Mouse (Mus musculus): ENCODE measurements around the gene Reln.

The Reln gene

GRCm38 (mm10) chr5:22307853-22308252 is 36.6 kb downstream of the Reln start:
- CTCF ChIA-PET: no interaction called here

- CTCF ChIA-PET: no interaction called here
Measured at GRCm38 (mm10) chr5:22307072-22307471, 37.4 kb downstream of the Reln start.

- CTCF ChIA-PET: no interaction called here
Measured at GRCm38 (mm10) chr5:22303709-22304108, 40.8 kb downstream of the Reln start.

- CTCF ChIA-PET: no interaction called here
Measured at GRCm38 (mm10) chr5:22302309-22302708, 42.2 kb downstream of the Reln start.

- CTCF ChIA-PET: no interaction called here
Measured at GRCm38 (mm10) chr5:22300788-22301187, 43.7 kb downstream of the Reln start.

GRCm38 (mm10) chr5:22300046-22300445 is 44.5 kb downstream of the Reln start:
- CTCF ChIA-PET: no interaction called here

- CTCF ChIA-PET: no interaction called here
Measured at GRCm38 (mm10) chr5:22295161-22295560, 49.3 kb downstream of the Reln start.

- CTCF ChIA-PET: no interaction called here
Measured at GRCm38 (mm10) chr5:22291409-22291808, 53.1 kb downstream of the Reln start.

GRCm38 (mm10) chr5:22285396-22285795 is 59.1 kb downstream of the Reln start:
- CTCF ChIA-PET: no interaction called here

- CTCF ChIA-PET: no interaction called here
Measured at GRCm38 (mm10) chr5:22282141-22282665, 62.3 kb downstream of the Reln start.

- CTCF ChIA-PET: no interaction called here
Measured at GRCm38 (mm10) chr5:22280534-22281164, 63.9 kb downstream of the Reln start.

GRCm38 (mm10) chr5:22279201-22279600 is 65.3 kb downstream of the Reln start:
- CTCF ChIA-PET: no interaction called here

- CTCF ChIA-PET: no interaction called here
Measured at GRCm38 (mm10) chr5:22274134-22274533, 70.4 kb downstream of the Reln start.

- CTCF ChIA-PET: no interaction called here
Measured at GRCm38 (mm10) chr5:22266489-22267301, 77.8 kb downstream of the Reln start.

- CTCF ChIA-PET: no interaction called here
Measured at GRCm38 (mm10) chr5:22262351-22262765, 82.1 kb downstream of the Reln start.

- CTCF ChIA-PET: no interaction called here
Measured at GRCm38 (mm10) chr5:22255346-22255745, 89.2 kb downstream of the Reln start.

GRCm38 (mm10) chr5:22253910-22254309 is 90.6 kb downstream of the Reln start:
- CTCF ChIA-PET: no interaction called here

- CTCF ChIA-PET: no interaction called here
Measured at GRCm38 (mm10) chr5:22253318-22253717, 91.2 kb downstream of the Reln start.

- CTCF ChIA-PET: no interaction called here
Measured at GRCm38 (mm10) chr5:22247850-22248249, 96.7 kb downstream of the Reln start.

GRCm38 (mm10) chr5:22245056-22245455 is 99.4 kb downstream of the Reln start:
- CTCF ChIA-PET: no interaction called here

GRCm38 (mm10) chr5:22243538-22243937 is 101.0 kb downstream of the Reln start:
- CTCF ChIA-PET: interaction anchor here (0.6 kb wide), 1 partner anchor 203 kb away, joined by 18 read pairs; no protein-coding TSS in a partner anchor

GRCm38 (mm10) chr5:22241560-22241959 is 102.9 kb downstream of the Reln start:
- CTCF ChIA-PET: no interaction called here

- CTCF ChIA-PET: no interaction called here
Measured at GRCm38 (mm10) chr5:22236801-22237200, 107.7 kb downstream of the Reln start.
